Mouse (Mus musculus): ENCODE data around the gene Orc1. TPM values are rescaled to one million over a fixed set of nuclear protein-coding genes. Genes with fewer than 3 reads are reported as not detected.

The Orc1 gene
- polyA plus RNA-seq, 1 experiment from 2014 or later, result 25.8 TPM

DNA sequence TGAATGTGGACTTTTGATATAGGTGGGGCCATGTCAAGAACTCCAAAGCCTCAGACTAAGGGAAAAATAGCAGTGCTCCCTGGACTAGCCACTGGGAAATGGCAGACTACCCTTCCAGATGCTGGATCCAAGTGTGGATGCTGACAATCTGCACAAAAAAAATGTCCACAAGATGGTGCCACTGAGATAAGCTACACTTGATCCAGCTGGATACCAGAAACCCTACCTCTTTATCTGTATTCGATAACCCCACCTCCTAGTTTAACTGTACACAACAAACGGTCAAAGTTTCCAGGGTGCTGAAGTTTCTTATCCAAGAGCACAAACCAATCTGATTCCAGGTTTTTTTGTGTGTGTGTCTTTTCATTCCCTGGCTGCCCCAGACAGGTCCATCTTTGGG lies 85.2 kb downstream of the Orc1 start:
- Histone ChIP-seq H3K36me3 (replicated peaks) (peaks cover 30% of the 10 kb centered on the region), H3K4me1 (no peaks in the 10 kb centered on the region), H3K27ac (replicated peaks) (no peak overlapping the region), H3K4me3 (no peak overlapping the region), H3K27me3 (replicated peaks; ENCODE audit: low read depth, poor library complexity, severe bottlenecking) (no peaks in the 10 kb centered on the region), H3K9me3 (no peaks in the 10 kb centered on the region)
- WGBS, result 83% methylated on average over 2 of the region's 2 CpGs
- DNase-seq (ENCODE audit: low spot score), result peak; percentile 12

Other genes starting within 250 kb of the Orc1 start
- gene Shisal2a, start 196.1 kb upstream of the Orc1 start, polyA plus RNA-seq (2016; fragmentation: Nextera tagmentation; extraction: Ambion mirVana), result 4.0 and 5.6 TPM in 2 replicates
- 39.7 and 40.1 TPM in 2 replicates for gene Gpx7, start 172.5 kb upstream of the Orc1 start, polyA plus RNA-seq (2016; fragmentation: Nextera tagmentation; extraction: Ambion mirVana)
- gene Tut4, start 120.0 kb upstream of the Orc1 start, polyA plus RNA-seq (2016; fragmentation: Nextera tagmentation; extraction: Ambion mirVana), result 103 and 106 TPM in 2 replicates
- gene Prpf38a, start 87 bp upstream of the Orc1 start, polyA plus RNA-seq (2016; fragmentation: Nextera tagmentation; extraction: Ambion mirVana), result 117 and 122 TPM in 2 replicates
- gene Cc2d1b, start 40.5 kb downstream of the Orc1 start, polyA plus RNA-seq (2016; fragmentation: Nextera tagmentation; extraction: Ambion mirVana), result 31.4 and 34.7 TPM in 2 replicates
- gene 3110021N24Rik, start 140.2 kb downstream of the Orc1 start, polyA plus RNA-seq (2016; fragmentation: Nextera tagmentation; extraction: Ambion mirVana), result 1.4 and 2.1 TPM in 2 replicates
- gene Zfyve9, start 201.4 kb downstream of the Orc1 start, polyA plus RNA-seq (2016; fragmentation: Nextera tagmentation; extraction: Ambion mirVana), result 4.2 and 4.6 TPM in 2 replicates